Mouse (Mus musculus) liver, adult 2 months (tissue): ENCODE results near the gene Shank1.

Source experiments
- CTCF ChIP-seq: fragments of 200-500 bp; IDR thresholded peaks from 2 replicates; pipeline ENCODE4 v1.5.1; 2011; ENCODE audit warnings: low read depth, low read length, control low read depth
- POLR2A ChIP-seq: fragments of 200-500 bp; IDR thresholded peaks from 2 replicates; pipeline ENCODE4 v1.6.1; 2011; ENCODE audit warnings: low read length, control low read depth; ENCODE audit not compliant: insufficient read depth; ENCODE audit errors: extremely low read depth

DNA sequence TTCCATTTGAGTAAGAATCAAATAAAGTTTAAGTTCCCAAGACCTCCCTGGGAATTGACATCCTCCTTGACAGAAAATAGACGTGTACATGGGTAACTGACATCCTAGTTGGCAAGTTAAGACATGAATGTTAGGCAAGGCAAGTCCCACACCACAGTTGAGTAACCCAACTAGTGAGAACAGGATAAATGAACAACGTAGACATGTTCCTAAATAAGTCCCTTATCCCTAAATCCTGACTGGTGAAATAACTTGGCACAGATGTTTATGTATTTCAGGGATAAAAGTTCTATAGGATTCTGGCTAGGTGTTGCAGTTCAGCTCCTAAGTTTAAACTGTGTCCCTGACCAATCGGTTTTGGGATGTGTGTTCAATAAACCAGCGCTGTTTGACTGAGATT lies 19.1 kb upstream of the Shank1 start:
- TF ChIP-seq CTCF (no peak), POLR2A (no peak)
